Mouse (Mus musculus) fat pad, adult 2 months (tissue): ENCODE results near the gene Lonp2.

Source experiments
- DNase-seq: peaks from one replicate; pipeline ENCODE4 v3.0.0-alpha.2; 2011; ENCODE audit warnings: low read depth, low spot score; ENCODE audit errors: extremely low read depth

Lonp2 gene

DNA sequence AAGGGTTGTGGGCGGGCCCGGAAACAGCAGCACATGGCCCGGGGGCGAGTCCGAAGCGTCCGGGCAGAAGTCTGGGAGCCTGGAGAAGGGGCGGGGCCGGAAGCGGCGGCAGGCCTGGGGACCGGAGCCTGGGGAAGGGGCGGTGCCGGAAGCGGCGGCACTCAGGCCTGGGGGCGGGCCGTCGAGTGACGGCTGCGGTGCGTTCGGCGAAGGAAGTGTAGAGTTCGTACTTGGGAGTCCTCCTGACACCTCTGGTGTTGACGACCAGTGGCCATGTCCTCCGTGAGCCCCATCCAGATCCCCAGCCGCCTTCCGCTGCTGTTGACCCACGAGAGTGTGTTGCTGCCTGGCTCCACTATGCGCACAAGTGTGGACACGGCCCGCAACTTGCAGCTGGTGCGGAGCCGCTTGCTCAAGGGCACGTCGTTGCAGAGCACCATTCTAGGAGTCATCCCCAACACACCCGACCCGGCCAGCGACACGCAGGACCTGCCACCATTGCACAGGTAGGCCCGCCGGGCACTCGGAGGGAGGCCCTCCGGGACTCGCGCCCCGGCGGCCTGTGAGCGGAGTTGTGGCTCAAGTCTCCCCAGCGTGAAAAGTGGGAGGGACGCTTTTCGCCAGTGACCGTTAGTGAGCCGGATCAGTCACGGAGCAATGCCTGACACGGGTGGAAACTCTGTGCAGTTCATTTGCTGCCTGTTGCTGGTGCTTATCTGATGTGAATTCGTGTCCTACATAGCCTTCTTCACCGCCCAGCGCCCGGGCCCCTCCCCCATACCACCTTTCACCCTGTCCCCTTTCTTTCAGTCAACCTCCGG is at the start of gene Lonp2:
TSS of gene Lonp2 (plus strand) at position 133 of the 821 bp plus-strand sequence.
- no peak for DNase-seq

DNA sequence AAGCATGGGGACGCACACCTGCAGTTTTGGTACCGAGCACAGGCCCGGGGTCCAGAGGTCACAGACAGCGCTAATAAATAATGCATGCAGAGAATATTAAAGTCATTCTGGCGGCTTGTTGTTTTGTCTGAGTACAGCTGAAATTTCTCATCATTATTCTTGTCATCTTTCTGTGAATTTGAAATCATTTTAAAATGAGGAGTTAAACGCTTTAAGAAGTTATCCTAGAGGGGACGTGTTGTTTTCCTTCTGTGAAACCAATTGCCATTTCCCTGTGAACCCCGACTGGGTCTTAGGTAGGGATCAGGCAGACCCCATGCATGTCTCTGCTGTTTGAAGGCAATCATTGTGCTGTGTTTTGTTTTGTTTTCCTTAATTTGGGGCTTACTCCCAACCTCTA is 46.3 kb upstream of the Lonp2 start:
- DNase-seq: no peak

GRCm38 (mm10) chr8:86578076-86578475 is 45.8 kb upstream of the Lonp2 start:
- no peak for DNase-seq

GRCm38 (mm10) chr8:86578693-86579092 is 45.1 kb upstream of the Lonp2 start:
- DNase-seq: no peak

DNA sequence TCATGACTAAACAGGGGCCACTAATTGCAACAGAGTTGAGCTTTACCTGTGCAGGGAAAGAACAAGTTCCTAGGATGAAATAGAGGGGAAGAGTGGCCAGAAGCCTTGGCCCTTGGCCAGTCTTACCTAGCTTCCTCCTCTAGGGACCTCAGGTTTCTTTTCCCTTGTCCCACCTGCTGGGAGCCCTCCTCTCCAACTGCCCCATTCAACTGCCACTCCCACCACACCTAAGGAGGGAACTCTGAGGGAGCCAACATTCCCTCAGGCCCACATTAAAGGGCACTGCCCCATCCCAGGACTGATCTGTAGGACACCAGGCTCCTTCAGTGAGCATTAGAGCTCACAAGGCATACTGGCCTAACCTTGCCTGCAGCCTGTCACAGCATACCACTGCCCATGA is 43.4 kb upstream of the Lonp2 start, which contains the start of gene Abcc12:
TSS of gene Abcc12 (minus strand) at position 229 of the 400 bp plus-strand sequence.
- no peak for DNase-seq

DNA sequence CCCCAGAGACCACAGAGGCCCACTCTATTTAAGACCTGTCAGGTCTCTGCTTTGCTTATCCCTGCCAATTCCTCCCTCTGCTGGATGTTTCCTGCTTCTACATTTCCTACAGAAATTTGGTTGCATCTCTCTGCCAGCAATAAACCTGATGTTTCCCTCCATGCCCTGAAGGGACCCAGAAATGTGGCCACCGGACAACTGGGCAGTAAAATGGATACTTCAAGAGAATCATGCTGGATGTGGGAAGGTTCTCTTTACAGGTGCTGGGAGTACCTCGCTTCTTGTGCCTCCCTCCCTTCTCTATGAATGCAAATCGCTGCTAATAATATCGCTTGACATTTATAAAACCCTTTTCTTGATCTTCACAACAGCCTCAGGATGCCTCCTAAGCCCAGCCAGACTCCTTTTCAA is 41.9 kb upstream of the Lonp2 start:
- DNase-seq: no peak

- no peak for DNase-seq
Observed at GRCm38 (mm10) chr8:86585118-86585517, 38.7 kb upstream of the Lonp2 start.

DNA sequence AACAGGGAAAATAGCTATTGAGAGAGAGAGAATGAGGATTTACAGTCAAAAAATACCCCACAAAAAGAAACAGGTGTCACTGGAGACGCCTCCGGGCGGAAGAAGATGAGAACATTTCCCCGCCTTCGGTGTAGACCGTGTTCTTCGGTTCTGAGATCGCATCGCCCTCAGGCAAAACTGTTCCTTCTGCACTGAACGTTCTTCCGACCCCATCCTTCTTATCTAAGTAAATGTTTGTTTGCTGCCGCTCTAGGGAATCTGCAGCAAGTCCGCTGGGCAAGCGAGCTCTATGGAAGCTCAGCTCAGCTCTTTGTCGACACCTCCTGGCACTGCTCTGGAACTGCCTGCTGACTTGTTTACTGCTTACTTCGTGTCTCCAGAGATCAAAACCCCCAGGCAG is 38.3 kb upstream of the Lonp2 start:
- no peak for DNase-seq

GRCm38 (mm10) chr8:86586058-86586457 is 37.8 kb upstream of the Lonp2 start:
- no peak for DNase-seq

- DNase-seq: no peak
Observed at GRCm38 (mm10) chr8:86586642-86587041, 37.2 kb upstream of the Lonp2 start.

DNA sequence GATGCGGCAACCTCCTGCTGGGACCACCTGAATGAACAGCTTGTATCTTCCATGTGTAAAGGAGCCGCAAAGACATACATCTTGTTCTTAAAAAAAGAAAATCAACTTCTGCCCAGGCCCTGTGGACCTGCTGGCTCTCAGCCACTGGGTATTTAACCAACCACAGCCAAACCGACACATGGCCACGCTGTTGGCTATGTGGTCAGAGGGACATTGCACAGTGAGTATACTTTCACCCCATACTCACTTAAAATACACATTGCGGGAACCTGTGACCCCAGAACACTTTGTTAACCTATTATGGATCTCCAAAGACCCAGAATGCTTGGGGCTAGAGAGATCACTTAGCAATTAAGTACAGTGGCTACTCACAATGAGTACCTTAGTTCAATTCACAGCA is 35.5 kb upstream of the Lonp2 start:
- DNase-seq: no peak

DNA sequence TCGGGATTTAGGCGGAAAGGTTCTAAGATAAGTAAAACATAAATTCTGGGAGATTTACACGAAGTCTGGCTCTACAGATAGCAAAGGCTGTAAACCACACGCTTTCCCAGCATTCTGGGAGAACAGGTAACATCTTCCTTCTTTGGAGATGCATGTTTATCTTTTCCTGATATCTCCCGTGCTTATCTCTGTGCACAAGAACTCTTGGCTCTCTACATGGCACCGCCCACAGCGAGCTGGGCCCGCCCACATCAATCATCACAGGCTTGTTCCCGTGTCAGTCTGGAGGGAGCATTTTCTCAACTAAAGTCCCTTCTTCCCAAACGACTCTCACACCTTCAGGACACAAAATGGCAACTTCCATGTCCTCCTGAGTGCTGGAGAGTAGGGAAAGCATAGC is 30.7 kb upstream of the Lonp2 start:
- DNase-seq: no peak

DNA sequence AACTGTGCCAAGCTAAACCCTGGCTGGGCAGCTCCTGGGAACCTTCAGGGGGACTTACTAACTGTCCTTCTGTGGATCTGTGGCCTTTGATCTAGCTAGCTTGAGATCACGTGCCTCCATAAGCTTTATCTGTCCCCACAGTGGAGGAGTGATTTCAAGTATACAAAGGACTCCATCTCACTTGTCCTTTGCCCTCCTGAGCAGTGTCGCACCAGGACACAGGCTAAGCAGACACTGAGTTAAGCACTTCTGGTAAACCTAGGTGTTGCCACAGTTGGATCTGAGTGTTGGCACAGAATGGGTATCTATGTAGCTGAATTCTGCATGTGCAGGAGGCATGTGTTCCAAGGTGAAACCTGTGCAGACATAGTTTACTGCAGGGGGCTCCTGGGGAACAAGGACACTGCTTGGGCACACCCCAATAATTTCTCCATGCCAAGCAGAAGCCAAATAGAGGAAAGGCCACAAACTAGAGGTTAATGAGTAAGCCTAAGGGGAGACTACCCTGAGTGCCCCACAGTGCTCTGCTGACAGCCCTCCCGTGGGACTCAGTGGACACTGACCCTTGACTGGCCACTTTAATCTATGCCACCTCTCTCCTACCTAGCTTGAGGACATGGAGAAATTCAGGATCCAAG is 29.6 kb upstream of the Lonp2 start:
- no peak for DNase-seq

DNA sequence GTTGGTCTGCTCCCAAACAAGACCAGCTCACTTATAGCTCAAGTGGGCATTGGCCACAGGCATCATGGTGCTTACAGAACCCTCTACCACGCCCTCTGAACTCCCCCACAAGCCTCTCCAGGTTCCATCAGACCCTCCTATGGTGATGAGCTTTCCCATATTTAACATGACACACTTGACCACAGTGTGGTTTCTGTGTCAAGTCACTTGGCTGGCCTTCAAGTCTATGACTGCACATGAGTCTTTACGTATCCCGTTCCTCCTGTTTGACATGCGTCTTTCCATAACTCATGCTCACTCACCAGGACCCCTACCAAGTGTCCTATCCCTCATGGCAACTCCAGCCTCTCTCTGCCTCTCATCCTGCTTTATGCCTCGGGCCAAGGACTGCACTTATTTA is 28.2 kb upstream of the Lonp2 start:
- DNase-seq: no peak

GRCm38 (mm10) chr8:86597681-86598080 is 26.2 kb upstream of the Lonp2 start:
- no peak for DNase-seq

DNA sequence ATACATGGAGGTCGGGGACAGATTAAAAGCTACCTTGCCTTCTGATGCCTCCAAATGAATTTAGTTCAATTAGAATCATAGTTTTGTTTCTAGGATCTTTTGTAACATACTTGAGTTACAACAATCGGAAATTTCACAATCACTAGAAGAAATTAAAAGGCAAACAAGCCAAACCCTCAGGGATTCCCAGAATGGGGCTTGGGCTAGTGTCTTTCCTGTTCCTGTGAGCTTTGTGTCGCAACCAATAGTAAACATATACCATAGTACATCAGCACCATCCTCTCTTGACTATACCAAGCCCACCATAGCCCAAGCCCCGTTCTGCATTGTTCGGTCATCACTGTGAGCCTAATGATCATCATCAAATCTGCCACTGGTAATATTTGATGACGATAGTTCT is 24.5 kb upstream of the Lonp2 start:
- no peak for DNase-seq

- no peak for DNase-seq
Observed at GRCm38 (mm10) chr8:86600311-86600710, 23.5 kb upstream of the Lonp2 start.

DNA sequence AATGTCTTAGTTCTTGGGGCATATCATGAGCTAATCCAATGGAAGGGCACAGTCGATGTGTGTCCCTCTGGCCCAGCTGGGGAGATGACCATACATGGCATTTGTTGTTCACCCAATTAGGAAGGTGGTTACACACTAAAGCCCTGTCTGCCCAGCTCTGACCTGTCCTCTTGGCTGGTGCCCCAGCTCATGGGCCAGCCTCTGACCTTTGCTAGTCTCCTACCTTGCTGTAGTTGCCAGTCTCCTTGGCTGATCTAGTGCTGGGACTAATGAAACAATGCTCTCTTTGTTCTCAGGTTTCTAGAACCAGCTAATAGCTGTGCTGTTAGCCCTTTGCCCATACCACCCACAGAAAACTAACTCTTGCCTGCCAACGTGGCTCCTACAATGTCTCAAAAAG is 20.7 kb upstream of the Lonp2 start:
- DNase-seq: no peak

DNA sequence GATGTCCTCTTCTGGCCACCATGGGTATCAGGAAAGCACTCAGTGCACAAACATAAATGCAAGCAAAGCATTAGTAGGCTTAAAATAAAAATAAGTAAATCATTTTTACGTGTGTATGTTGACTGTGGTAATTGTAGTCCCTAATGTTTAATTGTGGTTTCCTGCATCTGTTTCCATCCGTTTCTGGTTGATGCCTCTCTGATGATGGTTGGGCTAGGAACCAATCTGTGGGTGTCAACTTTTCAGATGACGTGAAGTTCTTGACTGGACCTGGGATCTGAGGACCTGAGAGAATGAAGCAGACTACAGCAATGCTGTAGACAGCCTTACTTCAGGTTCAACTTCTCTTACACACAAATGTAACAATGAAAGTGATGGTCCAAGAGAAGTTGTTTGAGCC is 19.2 kb upstream of the Lonp2 start:
- DNase-seq: no peak

GRCm38 (mm10) chr8:86613798-86614197 is 10.0 kb upstream of the Lonp2 start:
- DNase-seq: no peak

GRCm38 (mm10) chr8:86615095-86615769 is 8.6 kb upstream of the Lonp2 start:
- no peak for DNase-seq
